Mouse (Mus musculus): ENCODE results near the gene Fam172a. TPM values are rescaled to one million over a fixed set of nuclear protein-coding genes. Genes with fewer than 3 reads are reported as not detected.

Gene Fam172a
- polyA plus RNA-seq, 1 experiment from 2014 or later = 49.0 TPM

DNA sequence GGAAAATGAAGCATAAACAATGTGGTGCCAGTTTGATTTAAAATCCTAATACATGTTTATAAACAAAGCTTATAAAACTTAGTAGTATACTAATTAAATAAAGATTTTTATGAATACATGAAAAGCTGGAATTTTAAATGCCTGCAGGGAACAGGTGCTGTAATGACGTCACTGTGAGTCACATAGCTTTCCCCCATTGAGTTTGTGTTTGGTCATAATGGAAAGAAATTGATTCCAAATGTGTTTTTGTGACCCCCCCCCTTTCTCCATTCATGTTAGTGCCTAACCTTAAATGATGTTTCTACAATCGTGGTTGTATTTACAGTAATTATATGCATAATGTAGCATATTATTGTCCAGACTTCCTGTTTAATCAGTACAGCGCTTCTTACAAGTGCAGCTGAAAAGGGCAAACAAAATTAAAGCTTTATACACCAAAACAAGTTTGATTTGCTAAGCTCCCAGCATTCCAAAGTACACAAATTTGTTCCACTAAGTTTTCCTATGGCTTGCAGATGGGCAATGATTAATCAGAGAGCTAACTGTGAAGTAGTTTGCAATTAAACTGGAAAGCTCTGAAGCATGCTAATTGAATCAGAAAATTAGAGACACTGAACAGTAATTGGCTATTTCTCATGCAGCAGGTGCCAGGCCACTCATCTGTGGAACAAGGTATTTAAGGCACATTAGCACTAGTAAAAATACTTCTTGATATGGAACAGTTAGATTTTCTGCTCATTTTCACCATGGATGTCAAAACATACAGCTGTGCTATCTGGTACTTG, 398.1 kb downstream of the Fam172a start:
- H3K36me3 ChIP-seq (ENCODE audit: control insufficient read depth, insufficient read depth, low read length) = no peaks in the 10 kb centered on the region
- DNase-seq (ENCODE audit: low spot score) (no peak), ATAC-seq (replicated peaks; ENCODE audit: low FRiP score) (peak; percentile 80)
- no peaks in the 10 kb centered on the region for H3K9me3 ChIP-seq (ENCODE audit: control insufficient read depth, low read length)
- no peak overlapping the region for H3K27ac ChIP-seq (ENCODE audit: low read depth, low read length)
- H3K4me1 ChIP-seq (replicated peaks; ENCODE audit: control insufficient read depth, insufficient read depth, low read length) = 0 out of 2 replicates have a peak, but pooled peaks cover 2% of the 10 kb centered on the region
- H3K27me3 ChIP-seq (ENCODE audit: control insufficient read depth, insufficient read depth, low read length) = no peaks in the 10 kb centered on the region
- H3K4me2 ChIP-seq (ENCODE audit: low read depth, low read length, severe bottlenecking) = no peak overlapping the region
- H3K9ac ChIP-seq (ENCODE audit: low read length) = no peak overlapping the region
- H3K4me3 ChIP-seq (ENCODE audit: low read depth, low read length) = no peak overlapping the region
- WGBS = 36% methylated on average over 3 of the region's 3 CpGs

GRCm38 (mm10) chr13:78100664-78101063, 398.8 kb downstream of the Fam172a start:
- 0 out of 2 replicates have a peak, but pooled peaks have one; percentile 34 for ATAC-seq (replicated peaks; ENCODE audit: low FRiP score)
- DNase-seq (ENCODE audit: low spot score) = no peak
- WGBS = 66% methylated on average over 3 of the region's 3 CpGs
- H3K4me3 ChIP-seq (ENCODE audit: low read depth, low read length) = no peak overlapping the region
- H3K27me3 ChIP-seq (ENCODE audit: control insufficient read depth, insufficient read depth, low read length) = no peaks in the 10 kb centered on the region
- H3K9me3 ChIP-seq (ENCODE audit: control insufficient read depth, low read length) = no peaks in the 10 kb centered on the region
- no peaks in the 10 kb centered on the region for H3K36me3 ChIP-seq (ENCODE audit: control insufficient read depth, insufficient read depth, low read length)
- no peak overlapping the region for H3K4me2 ChIP-seq (ENCODE audit: low read depth, low read length, severe bottlenecking)
- H3K4me1 ChIP-seq (replicated peaks; ENCODE audit: control insufficient read depth, insufficient read depth, low read length) = 0 out of 2 replicates have a peak, but pooled peaks cover 2% of the 10 kb centered on the region
- no peak overlapping the region for H3K9ac ChIP-seq (ENCODE audit: low read length)
- H3K27ac ChIP-seq (ENCODE audit: low read depth, low read length) = no peak overlapping the region

GRCm38 (mm10) chr13:78102337-78102736, 400.5 kb downstream of the Fam172a start:
- no peak overlapping the region for H3K9ac ChIP-seq (ENCODE audit: low read length)
- ATAC-seq (replicated peaks; ENCODE audit: low FRiP score) (no peak), DNase-seq (ENCODE audit: low spot score) (no peak)
- H3K27me3 ChIP-seq (ENCODE audit: control insufficient read depth, insufficient read depth, low read length) = no peaks in the 10 kb centered on the region
- no peak overlapping the region for H3K4me2 ChIP-seq (ENCODE audit: low read depth, low read length, severe bottlenecking)
- H3K9me3 ChIP-seq (ENCODE audit: control insufficient read depth, low read length) = no peaks in the 10 kb centered on the region
- no peak overlapping the region for H3K27ac ChIP-seq (ENCODE audit: low read depth, low read length)
- WGBS = 79% methylated on average over 2 of the region's 2 CpGs
- H3K4me1 ChIP-seq (replicated peaks; ENCODE audit: control insufficient read depth, insufficient read depth, low read length) = 0 out of 2 replicates have a peak, but pooled peaks cover 2% of the 10 kb centered on the region
- no peaks in the 10 kb centered on the region for H3K36me3 ChIP-seq (ENCODE audit: control insufficient read depth, insufficient read depth, low read length)
- H3K4me3 ChIP-seq (ENCODE audit: low read depth, low read length) = no peak overlapping the region

- 84% methylated on average over 3 of the region's 3 CpGs for whole genome bisulfite sequencing
- ATAC-seq (replicated peaks; ENCODE audit: low FRiP score) = no peak
- H3K9me3 ChIP-seq (ENCODE audit: control insufficient read depth, low read length) = no peaks in the 10 kb centered on the region
Measured at GRCm38 (mm10) chr13:78104851-78105250, 403.0 kb downstream of the Fam172a start.

DNA sequence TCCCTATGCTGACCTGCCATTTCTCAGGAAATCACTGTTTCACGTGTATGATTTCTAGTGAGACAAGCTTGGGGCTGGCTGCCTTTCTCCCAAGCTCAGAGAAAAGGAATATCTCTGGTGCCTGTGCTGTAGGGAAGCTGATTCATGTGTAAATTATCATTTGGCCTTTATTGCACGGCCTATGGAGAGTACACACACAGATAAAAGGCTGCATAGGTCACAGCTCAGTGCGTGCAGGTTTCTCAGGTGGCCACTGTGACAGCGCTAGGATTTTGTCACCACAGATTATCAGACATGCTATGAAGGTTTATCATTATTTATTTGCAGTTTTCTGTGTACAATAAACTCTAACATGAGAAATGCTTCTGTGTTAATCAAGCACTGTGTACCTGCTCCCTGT, 408.8 kb downstream of the Fam172a start:
- no peaks in the 10 kb centered on the region for H3K36me3 ChIP-seq (ENCODE audit: control insufficient read depth, insufficient read depth, low read length)
- no peak overlapping the region for H3K4me2 ChIP-seq (ENCODE audit: low read depth, low read length, severe bottlenecking)
- ATAC-seq (replicated peaks; ENCODE audit: low FRiP score) (no peak), DNase-seq (ENCODE audit: low spot score) (no peak)
- H3K27ac ChIP-seq (ENCODE audit: low read depth, low read length) = no peak overlapping the region
- 80% methylated on average over 4 of the region's 4 CpGs for WGBS
- no peaks in the 10 kb centered on the region for H3K9me3 ChIP-seq (ENCODE audit: control insufficient read depth, low read length)
- no peaks in the 10 kb centered on the region for H3K4me1 ChIP-seq (replicated peaks; ENCODE audit: control insufficient read depth, insufficient read depth, low read length)
- H3K9ac ChIP-seq (ENCODE audit: low read length) = no peak overlapping the region
- no peak overlapping the region for H3K4me3 ChIP-seq (ENCODE audit: low read depth, low read length)
- no peaks in the 10 kb centered on the region for H3K27me3 ChIP-seq (ENCODE audit: control insufficient read depth, insufficient read depth, low read length)

More at GRCm38 (mm10) chr13:78104851-78105250, 403.0 kb downstream of the Fam172a start:
- Histone ChIP-seq H3K9ac (ENCODE audit: low read length) (no peak overlapping the region), H3K36me3 (ENCODE audit: control insufficient read depth, insufficient read depth, low read length) (no peaks in the 10 kb centered on the region), H3K27ac (ENCODE audit: low read depth, low read length) (no peak overlapping the region), H3K4me1 (replicated peaks; ENCODE audit: control insufficient read depth, insufficient read depth, low read length) (0 out of 2 replicates have a peak, but pooled peaks cover 2% of the 10 kb centered on the region), H3K4me2 (ENCODE audit: low read depth, low read length, severe bottlenecking) (no peak overlapping the region), H3K27me3 (ENCODE audit: control insufficient read depth, insufficient read depth, low read length) (no peaks in the 10 kb centered on the region), H3K4me3 (ENCODE audit: low read depth, low read length) (no peak overlapping the region)
- no peak for DNase-seq (ENCODE audit: low spot score)

- Histone ChIP-seq H3K4me3 (ENCODE audit: low read depth, low read length) (no peak overlapping the region), H3K9me3 (ENCODE audit: control insufficient read depth, low read length) (no peaks in the 10 kb centered on the region), H3K4me1 (replicated peaks; ENCODE audit: control insufficient read depth, insufficient read depth, low read length) (no peaks in the 10 kb centered on the region), H3K27ac (ENCODE audit: low read depth, low read length) (no peak overlapping the region), H3K36me3 (ENCODE audit: control insufficient read depth, insufficient read depth, low read length) (no peaks in the 10 kb centered on the region), H3K9ac (ENCODE audit: low read length) (no peak overlapping the region), H3K4me2 (ENCODE audit: low read depth, low read length, severe bottlenecking) (no peak overlapping the region), H3K27me3 (ENCODE audit: control insufficient read depth, insufficient read depth, low read length) (no peaks in the 10 kb centered on the region)
- no peak for ATAC-seq (replicated peaks; ENCODE audit: low FRiP score)
- 90% methylated on average over 4 of the region's 4 CpGs for WGBS
- no peak for DNase-seq (ENCODE audit: low spot score)
Measured at GRCm38 (mm10) chr13:78113978-78114377, 412.1 kb downstream of the Fam172a start.

- ATAC-seq (replicated peaks; ENCODE audit: low FRiP score) = no peak
- Histone ChIP-seq H3K36me3 (ENCODE audit: control insufficient read depth, insufficient read depth, low read length) (no peaks in the 10 kb centered on the region), H3K9me3 (ENCODE audit: control insufficient read depth, low read length) (no peaks in the 10 kb centered on the region), H3K4me1 (replicated peaks; ENCODE audit: control insufficient read depth, insufficient read depth, low read length) (no peaks in the 10 kb centered on the region), H3K9ac (ENCODE audit: low read length) (no peak overlapping the region), H3K4me3 (ENCODE audit: low read depth, low read length) (no peak overlapping the region), H3K27ac (ENCODE audit: low read depth, low read length) (no peak overlapping the region), H3K27me3 (ENCODE audit: control insufficient read depth, insufficient read depth, low read length) (no peaks in the 10 kb centered on the region), H3K4me2 (ENCODE audit: low read depth, low read length, severe bottlenecking) (no peak overlapping the region)
- no peak for DNase-seq (ENCODE audit: low spot score)
- 83% methylated on average over 1 of the region's 1 CpGs for WGBS
Measured at GRCm38 (mm10) chr13:78118715-78119114, 416.9 kb downstream of the Fam172a start.

- WGBS = 94% methylated on average over 7 of the region's 7 CpGs
- ATAC-seq (replicated peaks; ENCODE audit: low FRiP score) (no peak), DNase-seq (ENCODE audit: low spot score) (no peak)
- Histone ChIP-seq H3K9me3 (ENCODE audit: control insufficient read depth, low read length) (no peaks in the 10 kb centered on the region), H3K4me3 (ENCODE audit: low read depth, low read length) (no peak overlapping the region), H3K4me2 (ENCODE audit: low read depth, low read length, severe bottlenecking) (no peak overlapping the region), H3K9ac (ENCODE audit: low read length) (no peak overlapping the region), H3K4me1 (replicated peaks; ENCODE audit: control insufficient read depth, insufficient read depth, low read length) (no peaks in the 10 kb centered on the region), H3K27ac (ENCODE audit: low read depth, low read length) (no peak overlapping the region), H3K36me3 (ENCODE audit: control insufficient read depth, insufficient read depth, low read length) (no peaks in the 10 kb centered on the region), H3K27me3 (ENCODE audit: control insufficient read depth, insufficient read depth, low read length) (no peaks in the 10 kb centered on the region)
Measured at GRCm38 (mm10) chr13:78121991-78122390, 420.2 kb downstream of the Fam172a start.

DNA sequence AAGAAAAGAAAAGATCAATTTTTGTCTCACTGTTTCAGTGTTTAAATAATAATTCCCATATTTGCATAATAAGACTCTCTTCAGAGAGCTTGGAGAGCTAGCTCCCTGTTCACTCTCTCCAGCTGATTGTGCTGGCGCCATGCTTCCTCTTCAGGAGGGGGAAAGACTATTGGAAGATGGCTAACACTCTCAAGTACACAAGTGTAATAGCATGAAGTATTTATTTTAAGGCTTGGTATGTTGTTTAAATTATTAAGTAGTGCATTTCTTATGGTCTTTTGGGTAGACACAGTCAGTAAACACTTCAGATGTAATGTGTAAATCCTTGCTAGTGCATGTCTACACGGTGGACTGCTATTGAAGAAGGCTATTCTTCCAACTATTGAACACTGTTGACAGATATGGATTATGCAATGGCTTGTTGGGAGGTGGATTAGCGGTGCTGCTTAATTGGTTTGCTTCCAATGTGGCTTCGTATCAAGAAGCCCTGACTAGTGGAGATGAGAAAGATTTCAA, 422.1 kb downstream of the Fam172a start:
- H3K27me3 ChIP-seq (ENCODE audit: control insufficient read depth, insufficient read depth, low read length) = no peaks in the 10 kb centered on the region
- whole genome bisulfite sequencing = 86% methylated on average over 4 of the region's 4 CpGs

More for the DNA sequence above, 422.1 kb downstream of the Fam172a start:
- Histone ChIP-seq H3K9ac (ENCODE audit: low read length) (no peak overlapping the region), H3K4me3 (ENCODE audit: low read depth, low read length) (no peak overlapping the region), H3K36me3 (ENCODE audit: control insufficient read depth, insufficient read depth, low read length) (no peaks in the 10 kb centered on the region), H3K4me2 (ENCODE audit: low read depth, low read length, severe bottlenecking) (no peak overlapping the region), H3K4me1 (replicated peaks; ENCODE audit: control insufficient read depth, insufficient read depth, low read length) (no peaks in the 10 kb centered on the region), H3K9me3 (ENCODE audit: control insufficient read depth, low read length) (no peaks in the 10 kb centered on the region), H3K27ac (ENCODE audit: low read depth, low read length) (no peak overlapping the region)
- ATAC-seq (replicated peaks; ENCODE audit: low FRiP score) (no peak), DNase-seq (ENCODE audit: low spot score) (no peak)
